Mouse (Mus musculus): ENCODE results near the gene Zbtb7b.

DNA sequence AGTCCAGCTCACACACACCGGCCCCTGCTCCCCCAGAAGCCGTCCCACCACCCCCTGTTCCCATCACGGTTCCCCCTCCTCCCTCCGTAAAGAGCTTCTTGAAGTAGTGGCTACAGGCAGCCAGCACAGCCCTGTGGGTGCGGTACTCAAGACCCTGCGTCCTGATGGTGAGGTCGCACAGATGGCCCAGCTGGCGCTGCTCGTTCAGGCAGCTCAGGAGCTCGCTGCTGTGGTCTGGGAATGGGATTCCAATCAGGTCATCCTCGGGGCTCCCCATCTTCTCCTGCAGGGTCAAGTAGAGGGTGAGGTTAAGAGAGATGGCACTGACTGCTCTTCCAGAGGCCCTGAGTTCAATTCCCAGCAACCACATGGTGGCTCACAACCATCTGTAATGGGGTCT is 13.3 kb downstream of the Zbtb7b start:
- no peak for TF ChIP-seq GATA1 (IDR thresholded peaks at IDR 0.05; ENCODE audit: borderline replicate concordance, low read length)
- no peak for TF ChIP-seq FLI1 (IDR thresholded peaks at IDR 0.05; ENCODE audit: low read length)
